Mouse (Mus musculus) bone marrow, adult 2 months (tissue): ENCODE results near the gene Dctpp1.

Experiments used
- CTCF ChIP-seq: fragments of 200-500 bp; IDR thresholded peaks from 2 replicates; pipeline ENCODE4 v1.5.1; 2011; ENCODE audit warnings: low read length, control low read depth; ENCODE audit not compliant: control insufficient read depth, insufficient read depth
- POLR2A ChIP-seq: fragments of 200-500 bp; IDR thresholded peaks from 2 replicates; pipeline ENCODE4 v1.6.1; 2011; ENCODE audit warnings: low read depth, mild to moderate bottlenecking, control low read depth, low read length, borderline replicate concordance; ENCODE audit not compliant: control insufficient read depth

- TF ChIP-seq POLR2A (no peak), CTCF (no peak)
Measured at GRCm38 (mm10) chr7:127281114-127281513, 20.6 kb upstream of the Dctpp1 start.
